Mouse (Mus musculus): ENCODE measurements around the gene Vldlr.

GRCm38 (mm10) chr19:27203711-27204238 lies 12.5 kb upstream of the Vldlr start:
- TF ChIP-seq CTCF (IDR thresholded peaks at IDR 0.05; ENCODE audit: control insufficient read depth, insufficient read depth, insufficient replicate concordance, low read depth, low read length) (no peak), POLR2A (IDR thresholded peaks at IDR 0.05; ENCODE audit: control insufficient read depth, low read depth, low read length) (no peak)
